Mouse (Mus musculus): ENCODE data around the gene Tbxas1. TPM values are rescaled to one million over a fixed set of nuclear protein-coding genes. Genes with fewer than 3 reads are reported as not detected.
A peak's percentile ranks its signal among the peaks of the same experiment; 100 is the strongest.

Gene Tbxas1
- polyA plus RNA-seq, 1 experiment from 2014 or later = 2.7 TPM

GRCm38 (mm10) chr6:38918728-38919127, 43.5 kb downstream of the Tbxas1 start:
- H3K27me3 ChIP-seq = no peaks in the 10 kb centered on the region
- no peak overlapping the region for H3K9ac ChIP-seq
- H3K36me3 ChIP-seq = no peaks in the 10 kb centered on the region
- 92% methylated on average over 4 of the region's 4 CpGs for WGBS
- H3K9me3 ChIP-seq = no peaks in the 10 kb centered on the region
- H3K27ac ChIP-seq (replicated peaks) = no peak overlapping the region
- H3K4me1 ChIP-seq (replicated peaks) = peaks cover 12% of the 10 kb centered on the region; the same call in 1 of the 2 replicates
- no peak overlapping the region for H3K4me2 ChIP-seq
- no peak overlapping the region for H3K4me3 ChIP-seq
- ATAC-seq (ENCODE audit: low FRiP score, low read depth) = no peak

DNA sequence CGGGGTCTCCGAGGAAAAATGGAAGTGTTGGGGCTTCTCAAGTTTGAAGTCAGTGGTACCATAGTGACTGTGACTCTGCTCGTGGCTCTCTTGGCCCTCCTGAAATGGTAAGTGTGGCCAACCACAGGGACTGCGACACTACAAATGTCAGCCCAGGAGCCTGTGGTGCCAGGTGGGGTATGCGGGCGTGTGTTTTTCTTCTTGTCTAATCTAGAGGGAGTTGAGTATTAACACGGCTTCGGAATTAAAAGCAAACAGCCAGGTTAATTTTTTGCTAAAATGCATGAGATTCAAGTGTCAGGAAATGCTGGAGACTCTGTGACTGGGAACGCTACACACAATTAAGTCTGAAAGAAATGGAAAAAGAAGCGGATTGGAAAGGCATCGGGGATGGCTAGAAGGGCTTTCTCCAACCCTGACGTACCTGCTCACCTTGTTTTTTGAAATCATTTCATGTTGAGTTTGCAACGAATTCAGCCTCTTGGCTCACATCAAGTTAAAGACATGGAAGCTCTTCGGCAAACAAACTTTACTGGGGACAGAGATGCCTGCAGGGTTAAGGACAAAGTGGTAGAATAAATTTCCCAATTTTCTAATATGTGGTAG, 44.0 kb downstream of the Tbxas1 start:
- Histone ChIP-seq H3K9me3 (no peaks in the 10 kb centered on the region), H3K4me3 (no peak overlapping the region), H3K27me3 (no peaks in the 10 kb centered on the region), H3K9ac (no peak overlapping the region), H3K4me2 (no peak overlapping the region), H3K4me1 (replicated peaks) (0 out of 2 replicates have a peak, but pooled peaks cover 9% of the 10 kb centered on the region), H3K27ac (replicated peaks) (no peak overlapping the region), H3K36me3 (no peaks in the 10 kb centered on the region)
- no peak for ATAC-seq (ENCODE audit: low FRiP score, low read depth)
- WGBS = 88% methylated on average over 14 of the region's 14 CpGs

- Histone ChIP-seq H3K27ac (replicated peaks) (no peak overlapping the region), H3K9me3 (no peaks in the 10 kb centered on the region), H3K4me1 (replicated peaks) (0 out of 2 replicates have a peak, but pooled peaks cover 6% of the 10 kb centered on the region), H3K4me2 (no peak overlapping the region), H3K4me3 (no peak overlapping the region), H3K36me3 (no peaks in the 10 kb centered on the region), H3K27me3 (no peaks in the 10 kb centered on the region), H3K9ac (no peak overlapping the region)
- 77% methylated on average over 6 of the region's 6 CpGs for WGBS
- no peak for ATAC-seq (ENCODE audit: low FRiP score, low read depth)
Observed at GRCm38 (mm10) chr6:38920141-38920540, 44.9 kb downstream of the Tbxas1 start.

GRCm38 (mm10) chr6:38921095-38921809, 46.0 kb downstream of the Tbxas1 start:
- H3K4me3 ChIP-seq = no peak overlapping the region
- no peaks in the 10 kb centered on the region for H3K36me3 ChIP-seq
- no peak overlapping the region for H3K4me2 ChIP-seq
- H3K4me1 ChIP-seq (replicated peaks) = 0 out of 2 replicates have a peak, but pooled peaks cover 6% of the 10 kb centered on the region
- H3K9me3 ChIP-seq = no peaks in the 10 kb centered on the region
- 75% methylated on average over 17 of the region's 17 CpGs for WGBS
- no peak overlapping the region for H3K9ac ChIP-seq
- no peak overlapping the region for H3K27ac ChIP-seq (replicated peaks)
- H3K27me3 ChIP-seq = no peaks in the 10 kb centered on the region
- ATAC-seq (ENCODE audit: low FRiP score, low read depth) = no peak

DNA sequence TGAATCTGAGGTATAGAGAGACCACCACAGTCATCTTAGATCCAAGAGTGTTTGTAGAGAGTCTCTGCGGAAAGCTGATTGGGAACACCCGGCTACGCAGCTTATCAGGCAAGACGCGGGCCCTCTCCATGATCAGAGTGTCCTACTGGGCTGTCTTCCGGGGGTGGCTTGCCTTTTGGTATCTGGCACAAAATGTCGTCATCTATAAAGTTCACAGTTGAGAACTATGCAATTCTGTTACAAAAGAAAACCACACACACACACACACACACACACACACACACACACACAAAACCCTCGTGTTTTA, 46.6 kb downstream of the Tbxas1 start:
- no peak for ATAC-seq (ENCODE audit: low FRiP score, low read depth)
- Histone ChIP-seq H3K4me2 (no peak overlapping the region), H3K27ac (replicated peaks) (no peak overlapping the region), H3K4me3 (no peak overlapping the region), H3K9me3 (no peaks in the 10 kb centered on the region), H3K4me1 (replicated peaks) (peaks cover 10% of the 10 kb centered on the region), H3K9ac (no peak overlapping the region), H3K27me3 (no peaks in the 10 kb centered on the region), H3K36me3 (no peaks in the 10 kb centered on the region)
- 96% methylated on average over 8 of the region's 8 CpGs for WGBS

GRCm38 (mm10) chr6:38922517-38922916, 47.3 kb downstream of the Tbxas1 start:
- Histone ChIP-seq H3K36me3 (no peaks in the 10 kb centered on the region), H3K27ac (replicated peaks) (no peak overlapping the region), H3K27me3 (no peaks in the 10 kb centered on the region), H3K9me3 (no peaks in the 10 kb centered on the region), H3K9ac (no peak overlapping the region), H3K4me1 (replicated peaks) (peaks cover 15% of the 10 kb centered on the region), H3K4me3 (no peak overlapping the region), H3K4me2 (no peak overlapping the region)
- WGBS = 43% methylated on average over 2 of the region's 2 CpGs
- ATAC-seq (ENCODE audit: low FRiP score, low read depth) = no peak

- peaks cover 15% of the 10 kb centered on the region for H3K4me1 ChIP-seq (replicated peaks)
- no peak for ATAC-seq (ENCODE audit: low FRiP score, low read depth)
- 95% methylated on average over 4 of the region's 4 CpGs for WGBS
Observed at GRCm38 (mm10) chr6:38923450-38923849, 48.2 kb downstream of the Tbxas1 start.

DNA sequence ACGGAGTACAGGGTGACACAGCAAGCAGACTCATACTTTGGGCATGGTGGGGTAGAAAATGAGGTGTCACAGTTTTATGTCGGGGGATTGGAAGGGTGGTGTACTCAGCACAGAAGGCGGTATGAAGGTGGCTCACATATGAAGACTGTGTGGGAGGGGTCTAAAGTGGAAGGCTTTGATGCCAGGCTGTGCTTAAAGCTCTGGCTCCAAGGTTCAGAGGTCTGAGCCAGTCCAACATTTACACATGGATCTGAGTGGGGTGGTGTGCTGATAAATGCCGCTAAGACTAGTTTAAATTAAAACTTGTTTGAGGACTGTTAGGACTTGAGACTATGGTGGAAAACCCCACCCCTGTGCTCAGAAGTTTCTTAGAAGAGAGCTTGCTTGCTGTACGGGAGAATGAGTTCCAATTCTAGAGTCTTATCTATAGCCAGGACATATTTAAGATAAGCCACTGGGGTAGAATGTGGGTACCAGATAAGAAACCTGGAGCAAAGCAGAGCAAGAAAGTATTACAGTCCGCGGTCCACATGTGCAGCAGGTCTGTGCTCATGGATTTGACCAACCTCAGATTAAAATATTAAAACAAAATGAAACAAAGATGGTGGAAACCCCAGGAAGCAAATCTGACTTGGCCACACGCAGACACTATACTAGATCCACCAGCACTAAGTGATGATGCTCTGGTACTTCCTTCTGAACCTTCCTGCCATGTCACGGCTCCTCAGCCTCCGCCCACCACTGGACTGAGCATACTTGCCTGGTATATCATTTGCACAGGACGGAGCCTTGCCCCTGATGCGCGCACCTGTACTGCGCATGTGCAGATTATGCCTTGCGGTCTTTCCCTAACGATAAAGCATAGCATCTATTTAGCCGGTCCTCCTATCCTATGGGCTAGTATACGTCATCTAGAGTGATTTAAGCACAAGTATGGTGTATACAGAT, 48.9 kb downstream of the Tbxas1 start:
- Histone ChIP-seq H3K27ac (replicated peaks) (no peak overlapping the region), H3K4me2 (no peak overlapping the region), H3K4me1 (replicated peaks) (peaks cover 15% of the 10 kb centered on the region), H3K36me3 (no peaks in the 10 kb centered on the region), H3K4me3 (no peak overlapping the region), H3K27me3 (no peaks in the 10 kb centered on the region), H3K9ac (no peak overlapping the region), H3K9me3 (no peaks in the 10 kb centered on the region)
- no peak for ATAC-seq (ENCODE audit: low FRiP score, low read depth)
- 94% methylated on average over 18 of the region's 18 CpGs for WGBS

More at GRCm38 (mm10) chr6:38923450-38923849, 48.2 kb downstream of the Tbxas1 start:
- H3K9me3 ChIP-seq = no peaks in the 10 kb centered on the region
- H3K27me3 ChIP-seq = no peaks in the 10 kb centered on the region
- no peak overlapping the region for H3K4me3 ChIP-seq
- no peak overlapping the region for H3K27ac ChIP-seq (replicated peaks)
- H3K4me2 ChIP-seq = no peak overlapping the region
- no peaks in the 10 kb centered on the region for H3K36me3 ChIP-seq
- H3K9ac ChIP-seq = no peak overlapping the region

- Histone ChIP-seq H3K4me1 (replicated peaks) (peaks cover 15% of the 10 kb centered on the region), H3K9me3 (no peaks in the 10 kb centered on the region), H3K4me3 (no peak overlapping the region), H3K9ac (no peak overlapping the region), H3K27me3 (no peaks in the 10 kb centered on the region), H3K27ac (replicated peaks) (no peak overlapping the region), H3K36me3 (no peaks in the 10 kb centered on the region), H3K4me2 (peak overlapping the region; percentile 38)
- WGBS = 50% methylated on average over 7 of the region's 7 CpGs
- no peak for ATAC-seq (ENCODE audit: low FRiP score, low read depth)
Observed at GRCm38 (mm10) chr6:38925719-38926118, 50.5 kb downstream of the Tbxas1 start.

GRCm38 (mm10) chr6:38926135-38926962, 51.1 kb downstream of the Tbxas1 start:
- no peaks in the 10 kb centered on the region for H3K27me3 ChIP-seq
- 48% methylated on average over 28 of the region's 28 CpGs for WGBS
- no peak overlapping the region for H3K4me3 ChIP-seq
- H3K9ac ChIP-seq = no peak overlapping the region
- H3K36me3 ChIP-seq = no peaks in the 10 kb centered on the region
- peak overlapping the region; percentile 38 for H3K4me2 ChIP-seq
- peak; percentile 66; the same call in 1 of the 2 replicates for ATAC-seq (ENCODE audit: low FRiP score, low read depth)
- H3K4me1 ChIP-seq (replicated peaks) = peaks cover 15% of the 10 kb centered on the region
- peak overlapping the region; percentile 30; the same call in 1 of the 2 replicates for H3K27ac ChIP-seq (replicated peaks)
- H3K9me3 ChIP-seq = no peaks in the 10 kb centered on the region

- H3K9me3 ChIP-seq = no peaks in the 10 kb centered on the region
- no peak overlapping the region for H3K9ac ChIP-seq
- peak overlapping the region; percentile 30; the same call in 1 of the 2 replicates for H3K27ac ChIP-seq (replicated peaks)
- no peaks in the 10 kb centered on the region for H3K27me3 ChIP-seq
- 44% methylated on average over 13 of the region's 13 CpGs for WGBS
- no peaks in the 10 kb centered on the region for H3K36me3 ChIP-seq
- H3K4me2 ChIP-seq = peak overlapping the region; percentile 38
- H3K4me3 ChIP-seq = no peak overlapping the region
- peaks cover 15% of the 10 kb centered on the region for H3K4me1 ChIP-seq (replicated peaks)
- ATAC-seq (ENCODE audit: low FRiP score, low read depth) = no peak
Observed at GRCm38 (mm10) chr6:38926963-38927361, 51.8 kb downstream of the Tbxas1 start.

Measured in hindbrain, embryonic 15.5 days (tissue).